Mouse (Mus musculus) retina, embryonic 14.5 days (tissue): ENCODE measurements at regions not wholly inside any gene's neighbourhood (a gene's known extent, or its start where the extent isn't known, plus 50 kb on each side); places are given as distances from the start of the nearest gene placed in this dataset.

Experiments used
- DNase-seq: peaks from one replicate; pipeline ENCODE4 v3.0.0-alpha.2; 2015; ENCODE audit warnings: low spot score

DNA sequence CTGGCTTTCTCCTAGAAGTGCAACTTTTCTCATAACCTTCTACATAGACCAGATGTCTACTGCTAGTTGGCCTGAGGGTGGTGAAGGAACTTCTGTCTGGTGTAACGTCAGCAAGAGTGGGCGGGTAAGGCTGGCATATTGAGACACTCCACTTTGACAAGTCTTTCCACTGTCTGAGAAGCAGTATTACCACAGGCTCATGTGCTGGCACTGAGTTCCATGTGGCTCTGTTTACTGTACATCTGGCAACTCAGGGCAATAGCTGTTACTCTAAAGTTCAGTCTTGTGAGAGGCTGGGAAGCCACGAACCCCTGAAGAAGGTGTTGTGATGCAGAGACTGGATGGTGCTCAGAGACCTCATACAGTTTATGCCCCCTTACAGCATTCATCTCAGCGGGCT is 230.7 kb upstream of the Tbx18 start:
- DNase-seq: no peak

DNA sequence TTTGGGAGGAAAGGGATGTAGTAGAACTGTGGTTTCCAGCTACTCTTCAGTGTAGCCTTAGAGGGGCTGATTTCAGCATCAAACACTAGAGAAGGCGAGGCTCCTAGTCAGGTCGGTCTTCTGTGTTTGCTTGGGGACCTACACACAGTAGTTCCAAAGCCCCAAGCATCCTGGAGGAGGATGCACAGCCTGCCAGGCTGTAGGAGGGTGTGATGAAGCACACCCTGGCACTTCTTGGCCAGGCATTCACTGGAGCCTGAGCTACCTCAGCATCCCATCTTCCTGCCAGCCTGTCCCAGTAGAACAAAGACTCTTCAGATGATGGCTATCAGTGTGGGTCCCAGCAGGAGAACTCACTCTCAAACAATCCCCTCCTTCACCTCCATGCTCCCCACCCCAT is 233.4 kb upstream of the Tbx18 start:
- DNase-seq: no peak

DNA sequence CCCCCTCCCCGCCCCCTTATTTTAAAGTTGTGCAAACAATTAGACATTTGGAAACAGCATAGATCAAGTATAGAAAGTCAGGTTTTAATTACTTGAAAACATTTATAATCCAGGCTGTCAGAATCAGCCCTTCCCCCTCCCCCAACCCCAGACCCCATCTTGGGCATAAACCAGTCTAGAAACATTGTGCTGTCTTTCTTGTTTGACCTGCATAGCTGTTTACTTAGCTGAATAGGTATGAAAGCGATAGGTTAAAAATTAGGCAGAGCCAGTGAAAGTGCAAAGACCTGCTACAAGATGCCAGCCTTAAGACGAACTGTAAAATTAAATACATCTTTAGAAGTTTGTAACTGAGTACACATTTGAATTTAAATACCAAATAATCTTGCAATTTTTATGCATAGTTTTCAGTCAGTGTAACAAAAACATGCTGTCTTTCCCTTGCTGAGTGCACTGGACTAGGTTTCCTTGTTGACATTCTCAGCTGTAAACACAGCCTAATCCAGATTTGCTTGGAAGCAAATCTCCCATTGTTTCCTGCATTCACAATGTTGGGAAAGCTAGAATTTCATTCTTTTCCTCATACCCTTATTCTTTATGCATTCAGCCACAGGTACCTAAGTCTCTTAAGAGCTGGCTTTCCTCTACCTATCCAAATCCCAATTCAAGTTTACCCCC is 234.2 kb upstream of the Tbx18 start:
- no peak for DNase-seq

DNA sequence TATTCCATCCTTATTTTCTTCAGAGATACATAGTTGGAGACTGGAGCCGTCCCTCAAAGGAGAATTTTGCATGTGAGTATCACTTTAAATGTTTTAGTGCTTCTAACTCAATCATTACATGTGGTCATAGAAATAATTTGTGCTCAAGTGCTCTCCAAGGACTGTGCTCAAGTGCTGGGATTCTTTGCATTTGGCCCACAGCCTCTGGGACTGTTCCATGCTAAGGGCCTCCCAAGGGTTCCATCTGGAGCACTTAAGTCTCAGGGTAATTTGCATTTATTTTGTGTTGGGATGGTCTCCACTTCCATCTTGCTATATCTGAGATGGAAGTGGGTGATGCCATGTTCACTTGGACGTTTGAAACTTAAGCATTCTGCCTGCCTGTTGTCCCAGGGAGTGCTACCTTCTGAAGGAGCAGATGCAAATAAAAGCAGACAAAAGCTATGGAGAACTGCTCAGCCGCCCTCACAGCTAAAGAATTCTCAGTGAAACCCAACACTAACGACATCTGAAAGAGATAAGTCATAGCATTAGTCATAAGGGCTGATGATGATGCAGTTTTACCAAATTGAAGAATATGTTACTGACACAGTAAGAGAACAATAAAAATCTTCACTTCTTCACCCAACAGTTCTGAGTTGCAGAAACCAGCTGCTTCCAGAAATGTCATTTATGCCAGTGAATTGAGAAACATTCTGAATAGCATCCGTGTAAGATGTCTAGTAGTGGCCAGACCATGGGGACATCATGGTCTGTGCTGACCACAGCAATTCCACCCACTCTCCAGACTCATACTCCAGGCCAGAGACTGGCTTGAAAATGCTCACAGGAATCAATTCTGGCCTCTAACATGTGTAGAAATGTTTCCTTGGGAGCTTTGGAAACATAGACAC is 237.4 kb upstream of the Tbx18 start:
- no peak for DNase-seq

DNA sequence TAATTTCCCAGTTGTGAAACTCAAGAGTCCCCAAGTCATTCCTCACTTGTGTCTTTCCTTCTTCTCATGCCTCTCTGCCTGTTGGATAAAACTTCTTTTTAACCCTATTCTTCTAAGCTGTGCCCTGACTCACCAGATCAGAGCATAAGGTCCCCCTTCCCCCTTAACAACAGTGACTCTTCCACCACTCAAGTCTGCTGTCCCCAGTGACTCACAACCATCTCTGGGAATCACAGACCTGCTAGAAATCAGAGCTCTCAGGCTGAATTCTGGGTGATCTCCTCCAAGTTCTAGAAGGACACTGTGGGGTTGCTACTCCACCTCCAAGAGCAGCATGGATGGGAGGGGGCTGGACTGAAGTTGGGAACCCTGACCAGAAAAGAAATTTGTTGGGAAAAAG is 239.5 kb upstream of the Tbx18 start:
- no peak for DNase-seq

DNA sequence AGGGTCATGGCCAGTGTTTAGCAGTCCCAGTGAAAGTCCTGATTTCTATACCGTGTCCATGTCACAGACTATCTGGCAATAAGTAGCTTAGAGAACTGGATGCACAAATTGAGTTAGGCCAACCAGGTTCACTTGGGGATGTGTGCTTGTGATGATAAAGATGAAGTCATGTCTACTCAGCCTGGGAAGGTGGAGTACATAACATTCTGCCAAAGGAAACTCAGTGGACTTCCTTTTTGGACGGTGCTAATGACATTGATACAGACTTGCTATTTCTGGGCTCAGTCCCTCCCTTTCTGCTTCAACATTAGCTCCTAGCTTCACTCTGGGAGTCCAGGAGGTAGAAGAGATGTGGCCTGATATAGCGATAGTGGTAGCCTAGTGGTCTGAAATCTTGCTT is 240.7 kb upstream of the Tbx18 start:
- no peak for DNase-seq

DNA sequence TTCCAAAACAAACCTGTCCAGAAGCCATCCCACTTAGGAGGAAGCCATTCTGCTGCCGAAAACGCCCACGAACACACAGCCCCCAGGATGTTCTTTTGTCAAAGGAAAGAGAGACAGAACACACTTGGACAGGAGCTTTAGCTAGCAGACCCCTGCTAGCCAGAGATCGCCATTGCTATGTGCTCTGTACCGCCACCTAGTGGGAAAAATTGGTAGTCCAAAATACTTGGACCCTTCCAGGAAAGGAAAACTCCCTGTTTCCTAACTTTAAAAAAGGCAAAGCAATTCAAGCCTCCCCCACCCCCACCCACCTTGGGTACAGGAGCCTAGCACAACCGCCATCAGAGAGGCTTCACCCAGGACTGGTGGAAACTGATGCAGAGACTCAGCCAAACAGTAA is 242.5 kb upstream of the Tbx18 start:
- peak; percentile 60 for DNase-seq

DNA sequence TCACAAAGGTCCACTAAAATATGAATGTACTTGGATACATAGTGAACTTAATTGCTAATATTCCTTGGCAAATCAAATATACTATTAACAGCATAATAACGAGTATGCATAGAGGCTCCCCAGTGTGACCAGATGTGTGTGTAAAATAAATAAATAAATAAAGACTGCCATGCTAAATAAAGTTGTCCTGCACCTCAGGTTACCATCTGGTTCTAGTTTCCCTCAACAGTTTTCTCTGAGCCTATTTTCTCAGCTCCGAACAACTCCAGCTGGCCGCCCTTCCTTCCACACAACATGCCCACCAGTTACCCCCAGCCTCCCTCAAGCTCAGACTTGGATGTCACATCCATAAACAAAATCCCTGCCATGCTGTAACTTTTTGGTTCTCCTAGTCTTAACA is 253.8 kb upstream of the Tbx18 start:
- DNase-seq: no peak

DNA sequence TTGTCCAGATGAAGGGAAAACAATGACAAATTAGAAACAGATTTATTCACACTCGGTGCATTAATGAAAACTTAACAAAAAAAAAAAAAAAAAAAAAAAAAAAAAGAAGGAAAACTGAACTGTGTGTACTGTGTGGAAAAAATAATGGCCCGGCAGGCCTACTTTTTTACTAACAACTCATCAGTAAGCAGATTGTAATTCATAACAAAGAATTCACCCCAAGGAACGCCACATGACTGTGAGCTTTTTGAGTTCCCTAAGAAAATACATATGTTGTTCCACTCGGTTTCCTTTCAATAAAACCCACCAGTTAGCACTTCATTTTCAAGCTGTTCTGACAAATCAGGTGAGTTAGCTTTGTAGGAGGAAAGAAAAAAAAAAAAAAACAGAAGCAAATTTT is 254.4 kb upstream of the Tbx18 start:
- DNase-seq: no peak

DNA sequence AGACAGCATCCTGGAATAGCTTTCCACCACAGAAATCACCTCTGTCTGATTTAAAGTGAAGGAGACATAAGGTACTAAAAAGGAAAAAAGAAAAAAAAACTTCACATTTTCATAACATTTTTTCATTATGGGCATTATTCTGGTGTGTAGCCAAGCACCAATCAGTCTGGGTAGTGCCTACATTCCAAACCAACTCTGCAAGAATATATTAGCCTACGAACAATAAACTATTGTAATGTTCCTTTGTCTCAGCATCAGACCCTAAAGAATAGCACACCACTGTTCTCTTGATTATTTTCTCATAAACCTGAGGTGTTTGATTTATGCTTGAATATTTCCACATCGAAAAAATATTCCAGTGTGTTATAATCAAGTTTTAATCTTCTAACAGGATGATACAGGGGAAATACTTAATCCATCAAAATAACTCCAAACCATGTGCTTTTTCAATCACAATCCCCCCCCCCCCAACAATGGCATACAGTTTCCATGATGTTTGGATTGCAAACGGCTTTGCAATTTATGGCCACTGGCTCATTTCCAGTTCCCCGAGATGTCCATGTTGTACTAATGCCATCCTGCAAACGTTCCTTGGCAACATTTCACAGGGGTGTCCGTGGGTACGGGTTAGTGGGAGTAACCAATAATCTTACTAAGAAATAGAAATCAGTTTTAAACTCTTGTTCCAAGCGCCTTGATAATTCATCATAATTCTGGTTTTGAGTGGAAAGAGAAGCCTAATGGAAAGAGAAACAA is 275.1 kb upstream of the Tbx18 start:
- no peak for DNase-seq

DNA sequence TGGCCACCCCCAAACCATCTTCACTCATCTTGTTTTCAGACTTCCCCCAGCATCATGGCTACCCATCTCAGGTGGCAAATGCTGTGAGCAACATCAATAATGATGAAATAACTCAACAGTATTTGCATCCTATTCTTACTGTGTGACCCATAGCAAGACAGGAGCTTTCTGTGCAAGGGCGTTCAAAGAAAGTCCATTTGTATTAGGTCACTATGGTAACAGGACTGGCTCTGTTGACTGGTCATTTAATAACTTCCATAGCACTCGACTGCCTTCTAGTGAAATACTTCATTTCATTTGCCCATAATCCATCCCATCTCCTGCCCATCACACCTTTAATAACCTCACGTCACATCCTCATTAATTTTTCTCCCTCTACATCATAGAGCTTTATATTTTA is 292.7 kb upstream of the Tbx18 start:
- no peak for DNase-seq

DNA sequence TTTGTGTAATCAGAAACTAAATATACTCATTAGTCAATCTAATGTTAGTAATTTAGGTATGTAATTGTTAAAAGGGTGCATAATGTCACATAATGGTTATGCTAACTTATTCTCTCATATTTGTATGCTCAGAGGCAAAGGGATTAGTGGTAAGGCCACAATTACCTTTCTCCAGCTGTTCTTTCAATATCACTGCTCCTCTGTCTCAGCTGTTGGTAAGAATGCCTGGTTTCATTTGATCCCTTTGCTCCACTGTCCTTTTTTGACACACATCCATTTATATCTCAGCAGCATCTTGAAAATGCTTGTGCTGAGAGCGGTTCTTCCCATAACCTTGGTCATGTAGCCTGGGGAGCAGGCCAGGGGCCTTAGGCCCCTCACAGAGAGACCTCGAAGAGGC is 294.9 kb upstream of the Tbx18 start:
- DNase-seq: no peak

DNA sequence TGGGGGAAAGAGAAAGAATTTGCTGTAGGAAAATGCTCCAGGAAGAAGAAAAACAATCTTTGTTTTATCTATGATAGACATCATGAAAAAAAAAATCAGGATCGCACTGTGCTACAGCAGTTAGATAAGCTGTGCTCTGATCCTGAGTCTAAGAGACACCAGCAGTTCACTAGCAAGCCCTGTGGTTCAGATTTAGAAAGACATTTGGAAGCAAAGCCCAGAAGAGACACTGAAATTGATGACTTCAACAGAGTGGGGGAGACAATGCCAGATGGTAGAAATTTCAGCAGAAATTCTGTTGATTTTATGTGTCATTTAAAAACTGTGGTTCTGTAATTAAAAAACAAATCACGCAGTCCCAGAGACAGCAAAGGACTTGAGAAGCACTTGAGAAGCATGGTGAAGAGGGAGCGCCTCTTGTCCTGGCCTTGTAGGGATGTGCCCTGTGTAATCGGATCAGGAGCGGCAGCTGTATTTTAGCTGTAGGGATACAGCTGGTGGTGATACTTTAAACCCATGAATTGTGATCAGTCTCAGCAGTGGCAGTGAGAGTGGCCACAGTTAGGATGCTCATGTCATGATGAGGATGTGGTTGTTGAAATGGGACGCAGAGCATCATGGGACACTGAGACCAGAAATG is 296.4 kb upstream of the Nt5e start:
- no peak for DNase-seq

DNA sequence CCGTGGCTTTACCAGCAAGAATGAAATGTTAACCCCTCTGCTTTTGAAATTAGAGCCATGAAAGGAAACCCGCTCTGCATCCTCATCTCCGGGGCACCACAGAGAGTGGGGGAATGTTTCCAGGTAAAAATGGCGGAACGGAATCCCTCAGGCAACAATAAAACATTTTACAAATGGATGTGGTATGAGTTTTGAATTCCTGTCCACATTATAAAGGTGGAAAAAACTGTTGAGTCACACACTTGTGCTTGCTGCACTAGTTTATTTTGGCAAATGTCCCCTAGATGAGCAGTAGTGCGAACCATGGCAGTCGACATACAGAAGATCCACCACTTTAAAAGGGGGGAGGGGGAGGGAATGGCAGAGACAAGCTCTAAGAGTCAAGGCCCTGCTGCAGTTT is 289.4 kb upstream of the Nt5e start:
- no peak for DNase-seq

DNA sequence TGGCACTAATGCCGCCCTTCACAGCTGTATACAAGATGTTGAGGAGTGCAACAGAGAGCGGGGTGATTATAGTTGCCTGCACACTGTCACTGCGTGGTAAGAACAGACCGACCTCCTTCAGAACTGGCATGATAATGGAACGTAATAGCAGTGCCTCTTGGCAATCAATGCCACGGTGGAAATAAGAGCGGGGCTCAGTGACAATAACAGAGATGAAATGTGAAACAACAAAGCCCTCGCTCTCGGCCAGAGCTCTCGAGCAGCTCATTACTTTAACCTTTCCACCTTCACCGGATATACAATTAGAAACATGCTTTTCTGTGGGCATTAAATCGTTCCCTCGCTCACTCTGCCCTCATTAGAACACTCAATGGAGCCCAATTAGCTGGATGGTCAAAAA is 277.7 kb upstream of the Nt5e start:
- DNase-seq: peak; percentile 55

DNA sequence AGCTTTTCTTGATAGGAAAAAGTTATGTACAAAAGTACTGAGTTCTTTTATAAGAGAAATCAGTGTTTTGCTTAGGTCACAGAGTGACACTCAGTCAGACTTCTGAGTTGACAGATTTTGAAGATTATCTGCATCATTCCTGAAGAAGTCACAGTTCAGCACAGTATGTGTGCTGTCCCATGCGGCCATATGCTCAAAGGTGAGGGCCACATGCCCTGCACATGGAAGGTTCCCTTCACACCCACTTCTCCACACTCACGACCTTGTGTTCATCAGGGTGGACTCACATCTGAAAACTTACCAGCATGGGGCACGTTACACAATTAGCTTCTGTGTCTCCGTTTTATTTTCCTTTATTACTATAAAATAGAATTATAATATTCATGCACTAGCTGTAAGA is 277.2 kb upstream of the Nt5e start:
- no peak for DNase-seq

DNA sequence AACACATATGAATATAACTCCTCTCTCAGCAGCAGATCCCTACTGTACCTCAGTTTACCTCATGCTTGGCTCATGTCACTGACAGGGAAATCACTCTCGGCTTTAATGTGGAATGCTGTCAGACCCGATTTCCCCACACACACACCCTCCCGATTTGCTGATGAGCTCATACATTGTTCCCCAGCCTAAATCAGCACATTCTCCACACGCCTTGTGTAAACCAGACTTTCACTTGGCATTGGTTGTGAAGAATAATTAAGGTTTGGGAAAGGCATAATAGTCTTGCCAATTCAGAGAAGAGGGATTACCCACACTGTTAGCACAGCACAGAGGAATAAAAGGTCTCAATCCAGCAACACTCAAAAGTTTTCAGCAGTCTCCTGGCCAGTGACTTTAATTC is 268.4 kb upstream of the Nt5e start:
- no peak for DNase-seq

DNA sequence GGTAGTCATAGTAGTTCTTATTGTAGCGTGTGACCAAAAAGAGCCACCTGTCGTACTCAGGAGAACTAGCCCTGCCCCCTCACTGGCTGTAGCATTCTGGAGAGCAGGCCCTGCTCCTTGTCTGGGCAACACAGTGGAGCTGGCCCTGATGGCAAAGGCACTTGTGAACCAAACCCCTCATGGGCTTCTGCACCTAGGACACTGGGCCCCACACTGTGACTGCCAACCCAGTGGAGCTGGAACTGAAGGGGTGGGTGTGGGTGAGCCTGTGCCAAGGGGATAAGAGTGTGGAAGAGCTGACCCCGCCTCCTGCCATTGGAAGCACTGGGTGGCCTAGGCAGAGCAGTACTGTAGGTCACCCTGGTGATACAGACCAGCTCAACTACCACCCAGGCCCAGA is 268.0 kb upstream of the Nt5e start:
- DNase-seq: no peak

DNA sequence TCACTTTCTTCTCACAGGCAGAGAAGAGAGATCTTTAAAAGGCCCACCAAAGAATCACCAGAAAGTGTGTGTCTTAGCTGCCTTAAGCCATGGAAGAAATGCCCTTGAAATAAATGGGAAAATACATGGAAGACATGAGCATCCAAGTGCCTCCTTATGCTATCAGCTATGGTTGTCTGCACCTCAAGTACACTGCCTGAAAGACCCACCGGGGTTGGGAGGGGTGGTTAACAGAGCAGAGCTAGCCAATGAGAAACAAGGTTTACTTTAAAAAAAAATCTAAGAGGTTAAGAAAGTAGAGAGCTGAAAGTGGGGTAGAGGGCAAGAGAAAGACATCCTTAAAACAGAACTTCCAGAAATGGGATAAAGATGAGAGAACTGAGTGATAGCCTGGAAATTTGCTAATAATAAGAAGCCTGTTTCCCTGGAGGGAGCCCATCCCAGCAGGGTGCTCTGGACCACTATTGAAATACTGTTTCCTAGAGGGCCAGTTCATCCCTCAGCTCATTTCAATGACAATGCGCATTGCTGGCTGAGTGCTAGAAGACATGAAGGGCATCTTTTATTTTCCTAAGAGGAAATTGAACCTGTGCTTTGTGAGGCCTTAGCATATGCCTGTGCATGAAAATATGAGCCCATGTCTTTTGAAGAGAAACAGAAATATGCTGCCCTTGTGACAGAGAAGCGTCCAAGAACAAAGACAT is 262.9 kb upstream of the Nt5e start:
- DNase-seq: peak; percentile 15

DNA sequence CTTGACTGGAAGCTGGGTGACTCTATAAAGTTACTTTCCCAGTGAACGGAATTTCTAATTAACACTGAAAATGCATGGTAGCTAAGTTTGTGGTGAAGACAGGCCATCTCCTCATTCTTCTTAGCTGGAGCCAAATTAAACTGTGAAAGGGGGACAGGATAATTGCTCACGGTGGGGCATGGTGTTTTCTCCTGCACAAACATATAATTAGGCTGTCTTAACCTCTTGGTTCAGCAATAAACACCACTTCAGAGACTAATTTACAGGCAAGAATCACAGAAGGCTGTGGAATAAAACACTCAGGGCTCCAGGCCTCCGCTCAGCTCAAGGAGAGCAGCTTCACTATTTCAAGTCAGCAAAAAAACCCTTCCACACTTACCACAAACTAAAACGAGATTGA is 261.9 kb upstream of the Nt5e start:
- peak; percentile 6 for DNase-seq

DNA sequence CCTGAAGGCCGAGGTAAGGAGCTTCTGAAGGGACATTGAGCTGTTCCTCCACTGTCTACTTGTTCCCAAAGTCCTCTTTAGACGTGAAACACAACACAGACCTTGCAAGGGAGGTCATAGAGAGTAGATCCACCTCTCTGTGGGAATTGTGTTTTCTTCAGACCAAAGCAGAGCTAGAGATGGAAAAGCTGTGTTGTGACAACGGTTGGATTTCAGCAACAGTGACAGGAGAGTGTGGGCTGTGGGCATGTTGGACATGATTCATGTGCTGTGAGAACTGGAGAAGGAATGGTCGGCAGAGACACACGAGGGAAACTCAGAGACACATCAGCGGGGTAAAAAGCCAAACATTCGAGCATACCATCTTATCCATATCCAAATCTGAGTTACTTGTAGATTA is 261.2 kb upstream of the Nt5e start:
- no peak for DNase-seq

DNA sequence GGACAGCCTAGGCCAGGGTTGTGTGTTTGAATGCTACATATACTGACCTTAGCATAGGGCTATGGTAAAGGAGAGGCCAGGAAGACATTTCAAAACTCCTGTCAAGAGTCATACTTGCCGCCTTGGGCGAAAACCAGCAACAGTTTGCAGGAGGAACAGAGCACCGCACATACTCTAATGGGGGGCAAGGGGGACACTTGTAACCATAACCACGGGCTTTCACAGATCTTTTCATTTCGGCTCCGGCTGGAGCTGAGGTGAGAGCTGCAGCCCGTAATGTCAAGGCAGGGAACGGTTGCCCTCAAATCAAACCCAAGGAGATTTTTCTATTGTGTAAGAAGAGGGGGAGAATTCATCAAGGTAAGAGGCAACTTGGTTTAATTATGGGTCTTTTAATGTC is 258.7 kb upstream of the Nt5e start:
- DNase-seq: no peak
